ENCODE assay signal across 12 mouse cellular contexts in the genomic region with DNA sequence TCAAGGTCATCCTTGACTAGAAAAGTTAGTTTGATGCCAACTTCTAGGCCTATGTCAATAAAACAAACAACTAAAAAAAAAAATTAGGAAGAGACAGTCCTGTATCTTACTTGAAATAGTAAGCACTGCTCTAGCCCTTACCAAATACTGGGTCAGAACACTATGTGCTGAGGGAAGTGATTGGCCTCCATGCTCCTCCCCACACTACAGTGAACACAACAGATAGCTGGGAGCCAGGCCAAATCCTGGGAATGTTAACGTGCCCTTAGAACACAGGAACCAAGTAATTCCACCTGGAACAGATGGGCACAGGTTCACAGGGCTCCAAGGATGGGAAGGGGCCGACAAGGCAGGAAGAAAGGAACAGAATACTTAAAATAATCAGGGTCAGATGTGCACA.
DNase-seq lines count a peak whose midpoint lies in the region; ATAC-seq and TF ChIP-seq lines count a peak whose summit lies in the region.
"Had no signal": no experiment of that assay in that cellular context is flagged by ENCODE, and none has a peak within 500 bp of the region (broad histone marks: within the 10 kb centered on the region; RNA-seq: fewer than 3 reads in every experiment).

No protein-coding gene starts in this region.

- H3K27ac ChIP-seq in liver, adult 2 months (replicated peaks; ENCODE audit: insufficient read depth, low read depth, low read length): peak overlapping the region; percentile 68
- H3K27ac ChIP-seq in liver, embryonic 12.5 days: no peak overlapping the region
- no peak overlapping the region for H3K27ac ChIP-seq in forebrain, embryonic 11.5 days (ENCODE audit: low read depth, low read length)
- H3K27ac ChIP-seq: lung, embryonic 15.5 days had no signal

- H3K4me1 ChIP-seq in liver, adult 2 months (ENCODE audit: control insufficient read depth, insufficient read depth, low read length): peaks cover 9% of the 10 kb centered on the region
- H3K4me1 ChIP-seq in liver, embryonic 12.5 days: no peaks in the 10 kb centered on the region
- H3K4me1 ChIP-seq in forebrain, embryonic 11.5 days (replicated peaks; ENCODE audit: control insufficient read depth, insufficient read depth, low read length): no peaks in the 10 kb centered on the region

- peaks cover 30% of the 10 kb centered on the region for H3K36me3 ChIP-seq in liver, adult 2 months (ENCODE audit: control insufficient read depth, insufficient read depth, low read length)
- H3K36me3 ChIP-seq in liver, embryonic 12.5 days: no peaks in the 10 kb centered on the region
- H3K36me3 ChIP-seq in forebrain, embryonic 11.5 days (ENCODE audit: control insufficient read depth, insufficient read depth, low read length): no peaks in the 10 kb centered on the region

- no peak overlapping the region for H3K4me2 ChIP-seq in liver, embryonic 12.5 days
- no peak overlapping the region for H3K4me2 ChIP-seq in forebrain, embryonic 11.5 days (ENCODE audit: low read depth, low read length, severe bottlenecking)
- H3K4me2 ChIP-seq: lung, embryonic 15.5 days had no signal

- H3K9me3 ChIP-seq in liver, embryonic 12.5 days (replicated peaks): no peaks in the 10 kb centered on the region
- H3K9me3 ChIP-seq in forebrain, embryonic 11.5 days (ENCODE audit: control insufficient read depth, low read length): no peaks in the 10 kb centered on the region
- H3K9me3 ChIP-seq: lung, embryonic 15.5 days had no signal

- no peaks in the 10 kb centered on the region for H3K79me2 ChIP-seq in liver, adult 2 months (ENCODE audit: control insufficient read depth, insufficient read depth, low read length)

- peak; percentile 11 for DNase-seq in cerebellum, adult 11 months
- no peak for DNase-seq in cerebellum, adult 8-10 months
- DNase-seq in liver, adult 2 months (ENCODE audit: extremely low read depth, low read depth, low spot score): peak; percentile 96
- DNase-seq in cerebellum, adult 9-10 months: peak; percentile 25
- DNase-seq in lung, postnatal 25 days (ENCODE audit: low spot score): peak; percentile 67
- no peak for DNase-seq in frontal cortex, postnatal 14 days (ENCODE audit: low spot score in 2 of 2)
- DNase-seq in forebrain, embryonic 11.5 days (ENCODE audit: low spot score): no peak
- DNase-seq: B cell, adult 2 months; thymus, postnatal 36 days had no signal

- H3K9ac ChIP-seq in liver, adult 2 months (ENCODE audit: low read depth, low read length): no peak overlapping the region
- H3K9ac ChIP-seq in liver, embryonic 12.5 days: no peak overlapping the region
- H3K9ac ChIP-seq in forebrain, embryonic 11.5 days (ENCODE audit: low read length): no peak overlapping the region
- H3K9ac ChIP-seq: lung, embryonic 15.5 days had no signal

- 18% methylated on average over 2 of the region's 2 CpGs for WGBS in liver, adult 2 months
- 33% methylated on average over 2 of the region's 2 CpGs for WGBS in liver, embryonic 12.5 days (ENCODE audit: insufficient replicate concordance)
- 76% methylated on average over 2 of the region's 2 CpGs for WGBS in forebrain, embryonic 11.5 days

- no peak for TF ChIP-seq CTCF in liver, adult 2 months (IDR thresholded peaks at IDR 0.05; ENCODE audit: low read depth, low read length)

- no peaks in the 10 kb centered on the region for H3K27me3 ChIP-seq in liver, adult 2 months (ENCODE audit: control insufficient read depth, insufficient read depth, low read length)
- H3K27me3 ChIP-seq in liver, embryonic 12.5 days (replicated peaks): peaks cover 5% of the 10 kb centered on the region; the same call in 1 of the 2 replicates
- H3K27me3 ChIP-seq in forebrain, embryonic 11.5 days (ENCODE audit: control insufficient read depth, insufficient read depth, low read length): no peaks in the 10 kb centered on the region
- H3K27me3 ChIP-seq: lung, embryonic 15.5 days had no signal

- no peak overlapping the region for H3K4me3 ChIP-seq in liver, adult 2 months (ENCODE audit: insufficient read depth, low read depth, low read length)
- H3K4me3 ChIP-seq in liver, embryonic 12.5 days: no peak overlapping the region
- H3K4me3 ChIP-seq in forebrain, embryonic 11.5 days (ENCODE audit: low read depth, low read length): no peak overlapping the region
- H3K4me3 ChIP-seq: lung, embryonic 15.5 days had no signal

- ATAC-seq in liver, embryonic 12.5 days: no peak
- no peak for ATAC-seq in forebrain, embryonic 11.5 days (replicated peaks; ENCODE audit: low FRiP score)
- ATAC-seq: intestine, embryonic 16.5 days had no signal

- TF ChIP-seq POLR2A in liver, adult 2 months (IDR thresholded peaks at IDR 0.05; ENCODE audit: extremely low read depth, insufficient read depth, low read length): no peak

Comparison
In these comparisons a context has a peak if more than half of its experiments do, and no peak if none do; other contexts are left out.
1. DNase-seq: peak in cerebellum, adult 11 months (single experiment), liver, adult 2 months (single experiment), cerebellum, adult 9-10 months (single experiment) and lung, postnatal 25 days (single experiment); none in cerebellum, adult 8-10 months (single experiment), frontal cortex, postnatal 14 days (0 of 2) and forebrain, embryonic 11.5 days (single experiment).